Mouse (Mus musculus) urinary bladder, postnatal 14 days (tissue): ENCODE results near the gene Il16.
A peak's percentile ranks its signal among the peaks of the same experiment; 100 is the strongest.

Source experiments
- DNase-seq: peaks from one replicate; pipeline ENCODE4 v3.0.0; 2021; ENCODE audit warnings: low spot score

Gene Il16

GRCm38 (mm10) chr7:83678506-83678905 lies 67.0 kb downstream of the Il16 start:
- DNase-seq = no peak

GRCm38 (mm10) chr7:83677296-83677695 lies 68.2 kb downstream of the Il16 start:
- DNase-seq = no peak

- peak; percentile 38 for DNase-seq
These were observed 69.8 kb downstream of the Il16 start for GRCm38 (mm10) chr7:83675545-83676254.

GRCm38 (mm10) chr7:83671573-83671972 lies 74.0 kb downstream of the Il16 start:
- DNase-seq = no peak

- DNase-seq = peak; percentile 53
These were observed 76.8 kb downstream of the Il16 start for GRCm38 (mm10) chr7:83668724-83669123.

GRCm38 (mm10) chr7:83667936-83668645 lies 77.4 kb downstream of the Il16 start:
- DNase-seq = no peak

- DNase-seq = no peak
These were observed 79.4 kb downstream of the Il16 start for GRCm38 (mm10) chr7:83666087-83666595.

GRCm38 (mm10) chr7:83662711-83663375 lies 82.7 kb downstream of the Il16 start:
- DNase-seq = no peak

GRCm38 (mm10) chr7:83661763-83662162 lies 83.8 kb downstream of the Il16 start:
- no peak for DNase-seq

- no peak for DNase-seq
These were observed 84.5 kb downstream of the Il16 start for GRCm38 (mm10) chr7:83661031-83661430.

- no peak for DNase-seq
These were observed 85.2 kb downstream of the Il16 start for GRCm38 (mm10) chr7:83660273-83660691.

GRCm38 (mm10) chr7:83659159-83660065 lies 86.1 kb downstream of the Il16 start:
- DNase-seq = peak; percentile 34

GRCm38 (mm10) chr7:83658716-83659115 lies 86.8 kb downstream of the Il16 start:
- no peak for DNase-seq

GRCm38 (mm10) chr7:83654938-83655630 lies 90.4 kb downstream of the Il16 start:
- no peak for DNase-seq

- DNase-seq = no peak
These were observed 91.3 kb downstream of the Il16 start for GRCm38 (mm10) chr7:83654196-83654595.

- no peak for DNase-seq
These were observed 91.9 kb downstream of the Il16 start for GRCm38 (mm10) chr7:83653605-83654051.

- no peak for DNase-seq
These were observed 93.0 kb downstream of the Il16 start for GRCm38 (mm10) chr7:83652498-83652897.

- no peak for DNase-seq
These were observed 94.9 kb downstream of the Il16 start for GRCm38 (mm10) chr7:83650638-83651037.

GRCm38 (mm10) chr7:83648807-83649206 lies 96.7 kb downstream of the Il16 start:
- no peak for DNase-seq

GRCm38 (mm10) chr7:83645476-83645875 lies 100.0 kb downstream of the Il16 start:
- DNase-seq = no peak

GRCm38 (mm10) chr7:83644761-83645160 lies 100.8 kb downstream of the Il16 start:
- no peak for DNase-seq
